Mouse (Mus musculus) megakaryocyte, adult 5-6 weeks (primary cell): ENCODE measurements around the gene Myl10. TPM values are rescaled to one million over a fixed set of nuclear protein-coding genes. Genes with fewer than 3 reads are reported as not detected.
"Not testable (repeated sequence)": the region's sequence is repeated elsewhere in the genome, so short reads cannot be mapped to it uniquely, and the experiment has no call there.

Experiments used
- ATAC-seq: 2 replicates; pipeline ENCODE4 v1.8.0; 2016; ENCODE audit warnings: mild to moderate bottlenecking, inconsistent platforms; ENCODE audit not compliant: poor library complexity, severe bottlenecking
- total RNA-seq, 2 experiments: library from RNA; stranded (forward) in 1 of 2; stranded (reverse) in 1 of 2; fragments of 153-499, 151-499 nt in 1 of 2; fragments of 221-1000, 200-1000 nt in 1 of 2; gene quantifications; 2 replicates each; pipeline versions ENCODE4 v1.2.3 to v1.2.4; 2015 to 2017

Gene Myl10
- total RNA-seq, 2 experiments from 2014 or later: not detected

- ATAC-seq: peak; percentile 74
These were observed 10.8 kb downstream of the Myl10 start for GRCm38 (mm10) chr5:136703751-136704150.

GRCm38 (mm10) chr5:136704151-136704550 lies 11.2 kb downstream of the Myl10 start:
- ATAC-seq: no peak

GRCm38 (mm10) chr5:136705532-136705931 lies 12.6 kb downstream of the Myl10 start:
- ATAC-seq: no peak

- peak; percentile 61 for ATAC-seq
These were observed 13.9 kb downstream of the Myl10 start for GRCm38 (mm10) chr5:136706803-136707202.

- no peak for ATAC-seq
These were observed 15.2 kb downstream of the Myl10 start for GRCm38 (mm10) chr5:136708116-136708515.

GRCm38 (mm10) chr5:136710742-136711141 lies 17.8 kb downstream of the Myl10 start:
- no peak for ATAC-seq

- ATAC-seq: no peak
These were observed 21.4 kb downstream of the Myl10 start for GRCm38 (mm10) chr5:136714232-136714875.

- ATAC-seq: no peak
These were observed 21.9 kb downstream of the Myl10 start for GRCm38 (mm10) chr5:136714879-136715278.

GRCm38 (mm10) chr5:136716696-136717572 lies 24.0 kb downstream of the Myl10 start:
- no peak for ATAC-seq

- no peak for ATAC-seq
These were observed 24.6 kb downstream of the Myl10 start for GRCm38 (mm10) chr5:136717573-136717854.

GRCm38 (mm10) chr5:136718656-136719055 lies 25.7 kb downstream of the Myl10 start:
- ATAC-seq: no peak

- no peak for ATAC-seq
These were observed 28.6 kb downstream of the Myl10 start for GRCm38 (mm10) chr5:136721596-136721995.

GRCm38 (mm10) chr5:136726271-136726670 lies 33.3 kb downstream of the Myl10 start:
- not testable (repeated sequence) for ATAC-seq

- no peak for ATAC-seq
These were observed 46.0 kb downstream of the Myl10 start for GRCm38 (mm10) chr5:136738918-136739317.

GRCm38 (mm10) chr5:136746596-136746995 lies 53.6 kb downstream of the Myl10 start:
- no peak for ATAC-seq

Other genes with a start within 250 kb of the Myl10 start
- 74.0 and 88.0 TPM in 2 replicates for gene Cux1, start 125.7 kb upstream of the Myl10 start, total RNA-seq (2015)
- 77.4 and 95.4 TPM in 2 replicates for gene Cux1, start 125.7 kb upstream of the Myl10 start, total RNA-seq (2017)
- not detected in 2 replicates for gene Col26a1, start 190.1 kb downstream of the Myl10 start, total RNA-seq (2015)
- not detected in 2 replicates for gene Col26a1, start 190.1 kb downstream of the Myl10 start, total RNA-seq (2017)
- gene Ift22, start 215.0 kb downstream of the Myl10 start, total RNA-seq (2015): 9.4 and 12.7 TPM in 2 replicates
- 2.0 and 3.7 TPM in 2 replicates for gene Ift22, start 215.0 kb downstream of the Myl10 start, total RNA-seq (2017)